Mouse (Mus musculus) cerebellum, adult 2 months (tissue): ENCODE measurements around the gene Cct3. TPM values are rescaled to one million over a fixed set of nuclear protein-coding genes. Genes with fewer than 3 reads are reported as not detected.
"Not testable (repeated sequence)": the region's sequence is repeated elsewhere in the genome, so short reads cannot be mapped to it uniquely, and the experiment has no call there.

Experiments used
- DNase-seq, 2 experiments: peaks; one replicate each; pipeline ENCODE4 v3.0.0; 2021
- H3K27ac ChIP-seq: fragments of 200-500 bp; 2 replicates; pipeline ENCODE4 v1.5.1; 2012; ENCODE audit warnings: low read length, control low read depth, inconsistent platforms; ENCODE audit not compliant: insufficient read depth
- H3K27me3 ChIP-seq: fragments of 200-500 bp; 2 replicates; pipeline ENCODE4 v1.6.1; 2012; ENCODE audit warnings: inconsistent platforms, mild to moderate bottlenecking, low read length, moderate library complexity; ENCODE audit not compliant: control insufficient read depth, insufficient read depth
- H3K4me1 ChIP-seq: fragments of 200-500 bp; 2 replicates; pipeline ENCODE4 v1.6.1; 2011; ENCODE audit warnings: low read length; ENCODE audit not compliant: control insufficient read depth, insufficient read depth
- H3K4me3 ChIP-seq: fragments of 200-500 bp; replicated peaks from 2 replicates; pipeline ENCODE3; 2011; ENCODE audit warnings: mild to moderate bottlenecking, low read depth, low read length, control low read depth; ENCODE audit not compliant: insufficient read depth
- CTCF ChIP-seq: fragments of 200-500 bp; IDR thresholded peaks from 2 replicates; pipeline ENCODE4 v1.5.1; 2011; ENCODE audit warnings: low read depth, mild to moderate bottlenecking, control low read depth, low read length, moderate library complexity, borderline replicate concordance; ENCODE audit not compliant: insufficient read depth
- POLR2A ChIP-seq: fragments of 200-500 bp; IDR thresholded peaks from 2 replicates; pipeline ENCODE4 v1.6.1; 2011; ENCODE audit warnings: low read length, control low read depth, borderline replicate concordance; ENCODE audit not compliant: insufficient read depth
- WGBS: fragments of 180-500 bp; shearing (Covaris S2); methylation state at CpG from one replicate; pipeline ENCODE4 v1.1.7; 2018; 5-methylcytosine and 5-hydroxymethylcytosine counted together
- polyA plus RNA-seq: library from polyadenylated mRNA; depleted of rRNA; stranded (reverse); fragments of >200 nt; gene quantifications from 2 replicates; pipeline ENCODE4 v1.2.3, GENCODE M21; 2012; rRNA removed

The Cct3 gene
- 189 and 197 TPM in 2 replicates for polyA plus RNA-seq

GRCm38 (mm10) chr3:88296561-88297318 lies at the start of gene Cct3, which contains the start of gene Tsacc:
Gene Cct3 (plus strand): TSS chr3:88297116.
Gene Tsacc (minus strand): TSS chr3:88296999.
- TF ChIP-seq CTCF (no peak), POLR2A (peak; percentile 62; the same call in 1 of the 2 replicates)
- WGBS: under 1% methylated on average over 44 of the region's 44 CpGs
- H3K4me1 ChIP-seq: no peaks in the 10 kb centered on the region; the same call in 1 of the 2 replicates

DNA sequence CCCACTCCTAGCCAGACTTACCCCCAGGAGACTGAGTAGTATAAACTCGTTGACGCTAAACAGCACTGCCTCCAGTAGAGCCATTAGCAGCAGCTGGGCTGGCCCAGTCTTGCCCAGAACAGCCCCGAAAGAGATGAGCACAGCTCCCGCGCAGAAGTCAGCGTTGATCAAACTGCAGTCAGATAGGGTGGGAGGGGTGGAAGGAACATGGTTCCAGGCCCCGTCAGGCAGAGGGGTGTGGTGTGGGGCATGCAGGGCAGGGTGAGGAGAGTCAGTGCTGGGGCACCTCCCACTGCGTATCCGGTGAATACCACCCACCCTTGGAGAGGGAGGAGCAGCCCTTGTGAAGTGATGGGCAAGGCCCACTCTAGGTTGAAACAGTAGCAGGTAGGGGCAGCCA lies 49.2 kb upstream of the Cct3 start:
- H3K4me1 ChIP-seq: no peaks in the 10 kb centered on the region
- TF ChIP-seq POLR2A (no peak), CTCF (no peak)
- no peak for DNase-seq
- H3K4me3 ChIP-seq: no peak overlapping the region
- 68% methylated on average over 9 of the region's 9 CpGs for WGBS
- no peak overlapping the region for H3K27ac ChIP-seq
- no peaks in the 10 kb centered on the region for H3K27me3 ChIP-seq

More at GRCm38 (mm10) chr3:88296561-88297318, at the start of gene Cct3, which contains the start of gene Tsacc:
- Histone ChIP-seq H3K27ac (peak within 1 kb of the TSS; percentile 70), H3K27me3 (no peaks in the 10 kb centered on the region), H3K4me3 (peak within 1 kb of the TSS; percentile 92)
- peak; percentile 93 to 99 for DNase-seq

DNA sequence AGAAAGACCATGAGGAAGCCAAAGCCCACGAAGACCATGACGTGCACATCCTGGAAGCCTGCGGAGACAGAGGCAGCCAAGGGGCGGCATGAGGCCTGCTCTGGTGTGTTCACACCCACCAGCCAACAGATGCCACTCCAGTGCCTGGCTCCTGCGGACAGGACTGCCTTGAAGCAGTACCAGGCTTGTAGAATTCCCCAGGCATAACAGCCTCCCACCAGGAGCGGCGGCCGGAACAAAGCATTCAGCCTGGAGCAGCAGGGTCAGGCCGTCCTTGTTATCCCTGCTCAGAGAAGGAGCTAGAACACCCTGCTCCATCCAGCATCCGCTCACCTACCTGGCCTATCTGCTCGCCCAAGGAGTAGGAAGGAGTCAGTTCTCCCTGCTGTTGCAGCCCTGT lies 48.5 kb upstream of the Cct3 start:
- 46% methylated on average over 11 of the region's 11 CpGs for WGBS

DNA sequence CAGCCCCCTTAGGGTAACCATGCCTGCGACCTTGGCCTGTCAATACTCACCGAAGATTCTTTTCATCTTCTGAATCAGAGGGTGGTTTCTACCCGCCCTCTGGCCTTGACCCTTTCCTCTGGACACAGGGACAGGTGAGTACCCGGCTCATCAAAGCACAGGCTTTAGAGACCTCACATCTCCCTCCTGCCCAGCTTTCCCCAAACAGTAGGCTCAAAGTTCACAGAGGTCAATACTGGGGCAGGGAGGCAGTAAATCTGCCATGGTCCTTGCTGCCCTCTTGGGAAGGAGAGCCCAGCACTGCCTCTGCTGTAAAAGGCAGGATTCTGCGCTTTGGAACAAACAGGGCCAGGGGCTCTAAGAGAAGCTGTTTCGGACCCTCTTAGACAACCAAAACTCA lies 44.2 kb upstream of the Cct3 start:
- Histone ChIP-seq H3K4me1 (no peaks in the 10 kb centered on the region; the same call in 1 of the 2 replicates), H3K27me3 (no peaks in the 10 kb centered on the region), H3K27ac (no peak overlapping the region), H3K4me3 (no peak overlapping the region)
- DNase-seq: no peak
- WGBS: 88% methylated on average over 6 of the region's 6 CpGs
- TF ChIP-seq CTCF (no peak), POLR2A (no peak)

More for the DNA sequence above, 48.5 kb upstream of the Cct3 start:
- Histone ChIP-seq H3K4me3 (no peak overlapping the region), H3K4me1 (no peaks in the 10 kb centered on the region), H3K27me3 (no peaks in the 10 kb centered on the region), H3K27ac (no peak overlapping the region)
- TF ChIP-seq CTCF (no peak), POLR2A (no peak)
- DNase-seq: no peak

DNA sequence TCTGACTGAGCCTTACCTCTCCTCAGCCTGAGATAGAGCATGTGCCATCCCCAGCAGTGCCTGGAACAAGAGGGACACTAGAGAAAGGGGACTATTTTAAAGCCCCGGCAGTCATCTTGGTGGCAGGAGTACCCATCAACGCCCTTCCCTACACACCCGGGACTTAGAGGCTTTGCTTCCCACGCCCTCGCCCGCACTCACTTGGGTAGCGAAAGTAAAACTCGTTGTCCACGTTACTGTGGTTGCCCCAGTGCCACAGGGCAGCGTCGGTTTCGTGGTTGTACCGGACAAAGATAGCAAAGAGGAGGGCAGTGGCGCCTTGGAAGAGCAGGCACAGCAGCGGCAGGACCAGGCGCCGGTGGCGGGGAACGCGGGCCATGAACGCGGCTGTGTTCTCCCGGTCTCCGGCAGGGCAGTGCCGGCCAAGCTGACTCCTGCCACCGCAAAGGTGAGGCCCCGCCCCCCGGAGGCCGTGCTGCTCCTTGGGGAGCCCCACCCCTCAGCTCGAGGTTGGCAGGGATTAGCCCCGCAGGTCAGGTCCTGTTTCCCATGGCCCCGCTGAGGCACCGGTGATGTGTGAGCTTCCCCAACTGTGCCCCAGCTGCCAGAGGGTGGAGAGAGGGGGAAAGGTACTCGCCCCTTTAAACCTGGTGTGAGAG lies 42.5 kb upstream of the Cct3 start, which contains the start of gene Rhbg:
Gene Rhbg, minus strand, starts transcription at position 442 of the 659 bp plus-strand sequence.
- WGBS: 2% methylated on average over 34 of the region's 34 CpGs
- TF ChIP-seq POLR2A: no peak
- TF ChIP-seq CTCF: no peak
- Histone ChIP-seq H3K27me3 (no peaks in the 10 kb centered on the region), H3K27ac (no peak within 1 kb of the TSS), H3K4me1 (no peaks in the 10 kb centered on the region; the same call in 1 of the 2 replicates), H3K4me3 (peak within 1 kb of the TSS; percentile 58)
- peak; percentile 68 to 70 for DNase-seq

DNA sequence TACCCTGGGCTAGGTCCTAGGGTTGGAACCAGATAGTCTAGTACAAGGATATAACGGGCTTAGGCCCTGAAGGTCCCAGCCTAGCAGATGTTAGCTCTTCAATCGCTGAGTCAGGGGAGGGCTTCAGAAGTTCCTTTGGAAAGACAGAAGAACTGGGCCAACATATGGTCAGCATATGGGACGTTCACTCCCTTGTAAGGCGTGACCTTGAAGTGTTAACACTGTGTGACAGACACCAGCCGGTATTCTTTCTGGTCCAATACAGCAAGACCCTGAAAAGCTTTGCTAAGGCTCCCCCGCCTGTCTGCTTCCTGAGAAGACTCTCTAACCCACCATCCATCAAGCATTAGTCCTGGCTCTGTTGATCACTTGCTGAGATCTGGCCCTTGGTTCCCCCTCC lies 41.0 kb upstream of the Cct3 start:
- Histone ChIP-seq H3K27ac (no peak overlapping the region), H3K4me3 (no peak overlapping the region), H3K4me1 (no peaks in the 10 kb centered on the region; the same call in 1 of the 2 replicates), H3K27me3 (no peaks in the 10 kb centered on the region)
- 76% methylated on average over 6 of the region's 6 CpGs for WGBS
- TF ChIP-seq CTCF (no peak), POLR2A (no peak)
- DNase-seq: no peak

GRCm38 (mm10) chr3:88256382-88256781 lies 40.5 kb upstream of the Cct3 start:
- no peaks in the 10 kb centered on the region for H3K27me3 ChIP-seq
- no peak for DNase-seq
- H3K4me1 ChIP-seq: no peaks in the 10 kb centered on the region; the same call in 1 of the 2 replicates
- TF ChIP-seq CTCF (no peak), POLR2A (no peak)
- H3K4me3 ChIP-seq: no peak overlapping the region
- WGBS: 86% methylated on average over 7 of the region's 7 CpGs
- H3K27ac ChIP-seq: no peak overlapping the region

DNA sequence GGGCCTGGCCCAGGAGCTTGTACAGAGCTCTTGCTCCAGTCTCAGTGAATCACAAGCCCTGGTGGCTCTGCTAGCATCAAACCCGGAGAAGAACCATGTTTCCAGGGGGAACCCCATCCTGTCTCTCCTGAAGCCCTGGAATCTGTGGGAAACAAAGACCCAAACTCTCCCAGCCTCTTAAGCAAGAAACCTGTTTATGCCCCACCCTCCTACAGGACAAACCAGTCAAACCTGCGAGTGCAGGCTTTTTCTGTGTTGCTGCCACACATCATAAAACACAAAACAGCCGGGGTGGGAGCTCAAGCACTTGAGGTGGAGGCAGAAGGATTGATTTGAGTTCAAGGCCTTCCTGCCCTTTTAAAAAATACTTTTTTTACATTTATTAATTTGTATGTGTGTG lies 34.6 kb upstream of the Cct3 start:
- Histone ChIP-seq H3K4me1 (no peaks in the 10 kb centered on the region), H3K27ac (no peak overlapping the region), H3K4me3 (no peak overlapping the region), H3K27me3 (no peaks in the 10 kb centered on the region)
- DNase-seq: no peak
- no peak for TF ChIP-seq CTCF
- TF ChIP-seq POLR2A: no peak
- 77% methylated on average over 3 of the region's 3 CpGs for WGBS

- 70% methylated on average over 6 of the region's 6 CpGs for WGBS
- not testable (repeated sequence) for H3K4me1 ChIP-seq, H3K27ac ChIP-seq, H3K4me3 ChIP-seq, DNase-seq, H3K27me3 ChIP-seq
These were observed 28.9 kb upstream of the Cct3 start for GRCm38 (mm10) chr3:88268014-88268413.
